Mouse (Mus musculus) CD4-positive naive resting alpha-beta T cell, adult 76 days (primary cell): ENCODE data around the gene Wdhd1. TPM values are rescaled to one million over a fixed set of nuclear protein-coding genes. Genes with fewer than 3 reads are reported as not detected.

Source experiments
- total RNA-seq: library from RNA; stranded (reverse); gene quantifications from one replicate; pipeline ENCODE4 v1.2.4, GENCODE M21; 2023

Wdhd1 gene
- 35.3 TPM for total RNA-seq

DNA sequence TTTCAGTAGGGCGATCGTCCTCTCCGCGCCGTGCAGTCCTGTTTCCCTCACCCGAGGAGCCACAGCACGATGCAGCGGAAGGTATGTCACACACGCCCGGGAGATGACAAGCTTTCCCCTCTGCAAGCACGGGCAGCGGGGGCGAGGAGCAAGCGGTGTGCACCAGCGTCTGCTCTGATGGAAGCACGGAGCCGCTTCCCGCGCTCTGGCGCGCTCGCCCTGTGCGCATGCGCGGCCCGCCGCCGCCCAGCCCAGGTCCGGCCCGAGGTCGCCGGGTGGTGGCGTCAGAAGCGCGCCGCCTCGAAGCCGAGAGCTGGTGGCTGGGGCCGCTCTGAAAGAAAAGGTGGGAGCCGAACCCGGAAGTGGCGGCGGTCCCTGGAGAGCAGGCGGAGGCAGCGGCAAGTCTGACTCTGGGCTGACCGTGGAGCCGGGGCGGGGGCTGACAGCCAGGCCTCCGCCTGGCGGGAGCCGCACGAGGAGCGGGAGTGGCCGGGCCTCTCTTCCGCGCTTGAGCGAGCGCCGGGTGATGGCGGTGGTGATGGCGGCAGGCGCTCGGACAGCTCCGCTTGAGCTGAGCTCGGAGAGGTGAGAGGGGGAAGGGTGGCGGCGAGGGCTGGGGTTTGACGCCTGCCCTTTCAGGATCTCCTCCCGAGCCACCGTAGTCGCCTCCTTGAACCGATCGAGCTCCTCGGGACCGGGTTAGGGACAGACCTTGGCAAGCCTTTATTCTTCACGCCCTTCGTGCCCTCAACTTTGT is at the start of gene Wdhd1, which contains the start of gene Socs4:
Wdhd1 (minus strand) TSS at position 221 of the 757 bp plus-strand sequence.
Socs4 (plus strand) TSS at position 295 of the 757 bp plus-strand sequence.

DNA sequence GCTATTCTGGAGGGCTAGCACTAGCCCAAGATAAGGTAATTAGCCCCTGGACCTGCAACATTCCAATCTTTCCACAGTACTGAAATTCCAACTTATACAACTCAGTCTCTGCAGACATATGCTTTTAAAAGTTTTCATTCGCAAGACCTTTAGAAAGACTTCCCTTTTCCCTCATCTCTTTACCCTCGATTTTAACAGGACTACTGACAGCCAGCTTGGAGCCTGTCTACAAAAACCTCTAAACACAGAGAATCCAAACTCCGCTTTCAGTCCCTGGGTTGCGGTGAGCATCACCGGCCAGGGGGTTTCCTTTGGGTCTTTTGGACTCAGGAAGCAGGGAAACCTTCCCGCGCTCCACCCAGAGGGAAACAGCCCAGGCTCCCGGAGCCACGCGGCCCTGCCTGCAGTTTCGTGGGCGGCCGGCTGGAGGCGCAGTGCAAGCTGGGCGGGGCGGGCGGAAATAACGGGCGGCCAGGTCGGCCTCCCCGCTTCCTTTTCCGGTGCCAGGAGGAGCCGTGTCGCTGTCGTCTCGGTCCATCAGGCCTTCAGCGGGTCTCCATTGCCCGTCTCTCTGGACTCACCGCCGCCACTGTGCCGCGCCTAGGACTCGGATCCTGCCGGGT is 21.2 kb upstream of the Wdhd1 start, which contains the start of gene Mapk1ip1l:
Mapk1ip1l (plus strand) TSS at position 482 of the 623 bp plus-strand sequence.

Other genes starting within 250 kb of the Wdhd1 start
- gene Gch1, start 87.4 kb downstream of the Wdhd1 start, total RNA-seq: 97.6 TPM
- gene Socs4, start 74 bp upstream of the Wdhd1 start, total RNA-seq: 23.4 TPM
- 215 TPM for gene Mapk1ip1l, start 21.4 kb upstream of the Wdhd1 start, total RNA-seq
- 3.5 TPM for gene Lgals3, start 90.9 kb upstream of the Wdhd1 start, total RNA-seq
- gene Dlgap5, start 141.6 kb upstream of the Wdhd1 start, total RNA-seq: 4.4 TPM
- 21.1 TPM for gene Fbxo34, start 173.6 kb upstream of the Wdhd1 start, total RNA-seq